Mouse (Mus musculus) neural tube, embryonic 10.5 days (tissue): Measurements from ENCODE around the gene Gm4707.
"Not testable (repeated sequence)": the region's sequence is repeated elsewhere in the genome, so short reads cannot be mapped to it uniquely, and the experiment has no call there.

Experiments
- DNase-seq: peaks from one replicate; pipeline ENCODE4 v3.0.0-alpha.2; 2017; ENCODE audit warnings: low spot score; ENCODE audit errors: extremely low spot score

Gm4707 gene

GRCm38 (mm10) chr17:71459818-71460217 lies at the start of gene Gm4707:
Gene Gm4707 (minus strand): TSS chr17:71459918.
- no peak for DNase-seq

GRCm38 (mm10) chr17:71506832-71507231 lies 47.1 kb upstream of the Gm4707 start:
- no peak for DNase-seq

GRCm38 (mm10) chr17:71495784-71496183 lies 36.1 kb upstream of the Gm4707 start:
- DNase-seq: no peak

GRCm38 (mm10) chr17:71491332-71491686 lies 31.6 kb upstream of the Gm4707 start:
- no peak for DNase-seq

GRCm38 (mm10) chr17:71490666-71491331 lies 31.1 kb upstream of the Gm4707 start:
- DNase-seq: no peak

- no peak for DNase-seq
Measured at GRCm38 (mm10) chr17:71489703-71490461, 30.2 kb upstream of the Gm4707 start.

GRCm38 (mm10) chr17:71486231-71486851 lies 26.6 kb upstream of the Gm4707 start:
- no peak for DNase-seq

- no peak for DNase-seq
Measured at GRCm38 (mm10) chr17:71485791-71486230, 26.1 kb upstream of the Gm4707 start.

GRCm38 (mm10) chr17:71484711-71485110 lies 25.0 kb upstream of the Gm4707 start:
- no peak for DNase-seq

GRCm38 (mm10) chr17:71483418-71484060 lies 23.8 kb upstream of the Gm4707 start:
- DNase-seq: no peak

GRCm38 (mm10) chr17:71479381-71479901 lies 19.7 kb upstream of the Gm4707 start:
- no peak for DNase-seq

- DNase-seq: no peak
Measured at GRCm38 (mm10) chr17:71477481-71477880, 17.8 kb upstream of the Gm4707 start.

GRCm38 (mm10) chr17:71476346-71477020 lies 16.8 kb upstream of the Gm4707 start:
- no peak for DNase-seq

GRCm38 (mm10) chr17:71475705-71476089 lies 16.0 kb upstream of the Gm4707 start:
- DNase-seq: peak; percentile 89

GRCm38 (mm10) chr17:71474762-71475704 lies 15.3 kb upstream of the Gm4707 start, which contains the start of gene Smchd1:
Gene Smchd1 (minus strand): TSS chr17:71475343.
- DNase-seq: peak; percentile 92

- no peak for DNase-seq
Measured at GRCm38 (mm10) chr17:71474128-71474527, 14.4 kb upstream of the Gm4707 start.

- no peak for DNase-seq
Measured at GRCm38 (mm10) chr17:71471261-71471660, 11.5 kb upstream of the Gm4707 start.

- DNase-seq: no peak
Measured at GRCm38 (mm10) chr17:71460312-71460711, 594 bp upstream of the Gm4707 start.

GRCm38 (mm10) chr17:71457361-71457760 lies 2.4 kb downstream of the Gm4707 start:
- not testable (repeated sequence) for DNase-seq

- DNase-seq: no peak
Measured at GRCm38 (mm10) chr17:71445191-71445590, 14.5 kb downstream of the Gm4707 start.
